Mouse (Mus musculus) cerebellum, adult 9-11 months (tissue): ENCODE results near the gene Psap.

Source experiments
- DNase-seq: peaks from one replicate; pipeline ENCODE4 v3.0.0; 2022

Psap gene

DNA sequence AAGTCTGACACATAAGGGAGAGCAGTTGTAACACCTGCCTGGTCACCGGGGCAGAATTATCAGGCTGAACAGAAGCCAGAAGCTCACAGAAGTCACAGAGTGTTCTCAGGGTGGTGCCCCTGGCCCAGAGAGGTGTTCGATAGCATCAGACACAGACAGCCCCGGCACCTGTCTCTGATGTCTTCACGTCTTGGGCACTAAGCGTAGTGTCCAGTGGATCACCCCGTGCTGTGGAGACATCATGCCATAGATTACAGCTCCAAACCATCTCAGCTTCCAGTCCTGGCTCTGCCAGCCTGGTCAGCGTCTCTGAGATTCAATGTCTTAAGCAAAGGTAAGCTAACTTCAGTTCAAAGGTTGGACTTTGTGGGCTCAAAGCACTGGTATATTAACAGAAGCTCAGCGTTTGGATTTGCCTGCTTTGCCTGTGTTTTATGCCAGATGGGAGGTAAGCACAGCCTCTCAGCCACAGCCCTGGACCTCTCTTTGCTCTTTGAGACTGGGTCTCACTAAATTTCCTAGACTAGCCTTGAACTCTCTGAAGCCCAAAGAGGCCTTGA, 10.5 kb upstream of the Psap start:
- DNase-seq, result no peak

DNA sequence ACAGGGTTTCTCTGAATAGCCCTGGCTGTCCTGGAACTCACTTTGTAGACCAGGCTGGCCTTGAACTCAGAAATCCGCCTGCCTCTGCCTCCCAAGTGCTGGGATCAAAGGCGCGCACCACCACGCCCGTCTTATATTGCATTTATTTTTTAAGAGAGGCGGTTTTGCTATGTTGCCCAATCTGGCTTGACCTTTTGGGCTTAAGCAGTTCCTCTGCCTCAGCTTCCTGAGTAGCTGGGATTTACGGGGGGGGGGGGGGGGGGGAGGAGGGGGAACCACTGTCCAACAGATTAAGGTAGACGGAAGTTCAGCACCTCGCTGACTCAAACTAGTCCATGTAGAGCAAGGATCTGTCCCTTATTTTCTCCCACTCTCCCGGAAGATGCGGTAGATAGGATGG, 8.7 kb upstream of the Psap start:
- no peak for DNase-seq

DNA sequence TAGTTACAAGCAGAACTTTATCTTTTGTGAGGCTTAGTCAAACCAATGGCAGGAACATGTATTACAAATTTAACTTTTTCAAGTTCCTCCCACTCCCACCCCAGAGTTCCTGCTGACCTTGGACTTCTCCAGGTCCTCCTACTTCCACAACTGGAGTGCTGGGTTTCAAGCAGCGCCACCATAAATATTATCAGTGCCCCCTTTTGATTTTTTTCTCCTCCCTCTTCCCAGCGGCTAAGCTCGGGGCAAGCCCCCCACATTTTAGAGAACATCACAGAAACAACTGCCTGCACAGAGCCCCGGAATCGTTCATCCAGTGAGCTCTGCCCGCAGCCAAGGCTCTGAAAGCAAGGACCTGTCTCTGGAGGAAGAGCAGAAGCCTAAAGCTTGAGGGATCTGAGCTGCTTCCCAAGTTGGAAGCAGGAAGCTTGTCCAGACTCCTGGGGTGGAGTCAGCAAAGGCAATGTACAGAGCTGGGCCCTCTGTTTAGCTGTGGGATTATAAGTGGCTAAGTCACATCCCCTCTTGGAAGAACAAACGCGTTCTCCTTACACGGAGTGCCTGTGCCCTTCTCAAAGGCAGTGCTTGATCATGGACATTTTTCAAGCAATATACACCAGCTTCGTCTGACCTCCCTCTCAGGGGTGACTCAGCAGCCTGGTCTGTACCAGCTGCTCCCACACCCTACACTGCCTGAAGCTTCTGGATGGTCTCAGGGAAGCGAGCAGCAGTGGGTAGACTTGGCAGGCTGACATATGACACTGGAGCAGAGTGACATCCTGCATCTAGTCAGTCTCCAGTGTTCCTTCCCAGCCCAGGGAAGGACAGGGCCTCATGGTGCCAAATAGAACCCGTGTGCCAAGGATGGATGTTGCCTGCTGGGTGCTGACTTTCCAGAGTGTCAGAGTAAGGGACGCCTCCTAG, 8.0 kb upstream of the Psap start:
- DNase-seq, result no peak

DNA sequence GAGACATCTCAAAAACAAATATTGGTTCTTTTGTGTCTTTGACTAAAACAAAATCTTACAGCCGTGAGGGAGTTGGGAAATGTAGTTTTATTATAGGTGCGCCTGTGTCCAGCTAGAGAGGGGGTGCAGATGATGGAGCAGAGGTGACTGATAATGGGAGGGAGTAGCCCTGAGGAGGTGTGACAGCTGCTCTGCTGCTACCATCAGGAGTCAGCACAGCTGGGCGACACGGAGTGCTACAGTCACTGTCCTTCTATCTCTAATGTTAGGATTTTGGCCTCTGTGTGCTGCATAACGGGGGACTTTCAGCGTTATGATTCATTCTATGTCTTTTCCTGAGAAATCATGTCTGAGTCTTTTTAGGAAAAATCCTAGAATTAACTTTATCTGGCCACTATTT, 6.4 kb upstream of the Psap start:
- DNase-seq, result no peak

DNA sequence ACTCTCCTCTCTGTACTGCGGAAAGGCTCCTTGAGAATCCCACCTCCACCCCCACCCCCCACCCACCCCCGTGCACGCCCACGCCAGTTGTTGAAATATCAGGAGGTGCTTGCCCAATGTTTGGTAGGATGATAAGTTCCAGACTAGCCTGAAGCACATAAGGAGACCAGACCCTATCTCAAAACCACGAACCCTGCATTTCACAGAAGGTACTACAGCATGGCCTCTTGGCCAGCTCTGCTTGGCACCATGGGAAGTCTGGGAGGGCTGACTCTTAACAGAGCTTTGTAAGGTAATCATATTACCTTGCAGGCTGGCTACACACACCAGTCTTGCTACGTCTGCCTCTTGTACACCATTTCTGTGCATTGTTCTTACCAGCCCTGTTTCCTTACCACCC, 5.2 kb upstream of the Psap start:
- DNase-seq, result no peak

DNA sequence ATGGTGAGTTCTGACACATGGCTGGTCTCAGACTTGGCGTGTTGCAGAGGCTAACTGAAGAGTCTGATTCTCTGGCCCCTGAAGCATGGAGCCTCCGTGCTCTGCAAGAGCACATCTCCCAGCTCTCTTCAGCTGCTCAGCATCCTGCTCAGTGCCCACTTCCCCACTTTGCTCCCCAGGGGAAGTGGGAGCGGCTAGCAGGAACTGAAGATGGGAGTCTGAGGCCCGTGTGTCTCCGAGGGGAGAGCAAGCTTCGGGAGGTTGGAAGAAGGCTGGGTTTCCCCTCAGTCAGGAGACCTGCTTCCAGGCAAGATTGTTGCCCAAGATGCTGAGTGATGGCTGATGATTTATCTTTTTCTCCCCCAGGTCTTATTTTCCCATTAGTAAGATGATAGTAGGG, 4.0 kb upstream of the Psap start:
- DNase-seq, result no peak

DNA sequence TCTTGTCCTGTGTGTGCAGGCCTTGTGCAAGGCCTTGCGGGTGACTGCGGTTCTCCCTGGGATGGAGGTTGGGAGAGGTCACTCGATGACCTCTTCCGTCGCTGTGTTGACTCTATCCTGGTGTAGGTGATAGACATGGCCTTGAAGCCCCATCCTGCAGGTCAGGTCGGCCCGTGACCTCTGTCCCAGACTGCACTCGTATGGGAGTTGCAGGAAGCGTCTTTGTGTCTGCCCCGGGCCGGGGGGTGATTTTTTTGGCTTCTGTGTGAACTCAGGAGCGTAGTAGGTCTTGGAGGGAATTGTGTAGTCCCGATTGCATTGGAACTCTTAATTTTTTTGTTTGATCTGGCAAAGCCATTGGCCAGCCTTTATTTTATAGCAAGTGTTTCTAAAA, 576 bp downstream of the Psap start:
- no peak for DNase-seq

DNA sequence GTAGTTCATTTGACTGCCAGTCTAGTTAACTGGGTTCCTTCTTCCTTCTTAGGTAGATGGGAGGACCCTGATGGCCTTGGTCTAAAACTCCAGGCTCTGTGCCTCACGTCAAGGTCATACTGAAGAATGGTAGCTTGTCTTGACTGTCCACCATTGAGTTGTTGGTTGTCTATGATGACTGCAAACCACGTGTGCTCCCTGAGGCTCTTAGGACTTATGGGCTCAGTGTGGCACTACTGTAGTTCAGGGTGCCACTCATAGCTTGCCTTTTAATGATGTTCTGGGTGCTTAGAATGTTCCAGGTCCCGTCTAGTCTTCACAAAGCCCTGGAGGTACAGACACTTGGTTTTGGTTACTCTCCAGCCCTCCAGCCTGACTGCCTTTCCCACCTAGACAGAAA, 1.4 kb downstream of the Psap start:
- peak; percentile 17 for DNase-seq

DNA sequence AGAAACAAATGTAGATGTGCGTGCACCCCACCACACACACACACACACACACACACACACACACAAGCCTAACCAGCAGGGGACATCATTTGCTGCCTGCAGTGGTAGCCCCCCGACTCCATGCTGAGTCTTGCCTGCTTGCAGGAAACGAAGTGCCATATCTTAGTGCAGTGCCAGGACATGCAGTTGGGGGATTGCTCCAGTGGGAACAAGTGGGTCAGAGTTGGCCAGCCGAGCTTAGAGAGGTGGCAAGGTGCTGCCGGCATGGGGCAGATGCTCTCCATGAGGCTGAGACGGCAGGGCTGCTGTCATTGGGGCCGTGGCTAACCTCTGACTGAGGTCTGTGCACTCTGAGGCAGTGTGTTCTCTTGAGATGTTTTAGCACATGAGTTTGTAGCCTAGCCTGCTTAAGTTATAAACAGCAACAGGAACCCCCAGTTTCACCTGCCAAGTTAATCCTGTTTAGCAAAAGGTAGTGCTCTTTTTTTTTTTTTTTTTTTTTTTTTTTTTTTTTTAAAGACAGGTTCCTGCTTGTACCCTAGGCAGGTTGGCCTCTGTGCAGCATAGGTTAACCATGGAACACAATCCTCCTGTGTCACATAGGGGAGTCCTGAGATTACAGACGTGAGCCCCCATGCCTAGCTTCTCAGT, 2.0 kb downstream of the Psap start:
- DNase-seq, result peak; percentile 53

DNA sequence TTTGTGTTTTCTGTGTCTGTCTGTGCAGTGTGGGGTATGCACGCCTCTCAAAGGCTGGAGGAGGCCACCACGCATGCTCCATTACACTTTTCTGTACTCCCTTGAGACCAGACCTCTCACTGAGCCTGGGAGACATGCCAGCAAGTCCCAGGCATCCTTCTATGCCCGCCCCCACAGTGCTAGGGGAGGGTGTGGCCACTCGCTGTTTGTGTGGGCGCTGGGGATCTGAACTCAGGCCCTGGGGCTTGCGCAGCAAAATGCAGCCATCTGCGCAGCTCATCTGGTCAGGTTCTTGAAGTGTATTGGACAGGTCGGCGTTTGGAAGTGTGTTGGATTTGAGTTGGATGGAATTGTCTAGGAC, 2.5 kb downstream of the Psap start:
- peak; percentile 62 for DNase-seq

DNA sequence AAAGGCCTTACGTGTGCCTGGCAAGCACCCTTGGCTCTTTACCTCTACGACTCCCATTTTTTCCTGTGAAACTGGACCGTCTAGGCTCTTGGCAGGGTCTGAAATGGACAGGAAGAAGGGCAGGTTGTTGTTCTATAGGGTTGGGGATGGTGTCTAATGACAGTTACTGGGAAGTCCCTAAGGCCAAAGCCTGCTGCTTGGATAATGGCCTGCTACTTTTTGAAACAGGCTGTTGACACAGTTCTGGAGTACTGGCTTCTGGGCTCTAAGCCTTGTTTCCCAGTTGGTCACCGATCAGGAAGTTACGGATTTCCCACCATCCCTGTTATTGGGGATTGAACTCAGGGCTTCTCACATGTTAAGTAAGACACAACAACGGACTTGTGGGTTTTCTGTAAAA, 2.9 kb downstream of the Psap start:
- DNase-seq, result no peak

DNA sequence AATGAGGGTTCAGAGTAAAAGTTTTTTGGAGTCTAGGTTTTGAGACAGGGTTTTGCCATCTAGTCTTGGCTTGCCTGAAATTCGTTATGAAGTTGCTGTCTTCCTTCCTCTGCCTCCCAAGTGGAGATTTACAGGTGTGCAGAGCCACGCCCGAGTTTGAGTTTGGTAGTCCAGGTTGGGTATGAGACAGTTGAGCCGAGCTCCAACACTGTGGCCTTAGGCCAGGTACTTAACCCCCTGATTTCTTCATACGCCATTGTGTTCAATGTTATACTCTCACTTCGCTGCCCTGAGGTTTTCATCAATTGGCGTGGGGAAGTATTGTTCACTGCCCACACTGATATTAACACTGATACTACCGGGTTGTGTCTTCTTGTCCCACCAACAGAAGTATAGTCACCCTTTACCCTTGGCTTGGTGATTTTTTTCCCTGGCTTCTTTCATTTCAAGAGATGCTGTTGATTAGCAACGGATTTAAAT, 4.2 kb downstream of the Psap start:
- no peak for DNase-seq

DNA sequence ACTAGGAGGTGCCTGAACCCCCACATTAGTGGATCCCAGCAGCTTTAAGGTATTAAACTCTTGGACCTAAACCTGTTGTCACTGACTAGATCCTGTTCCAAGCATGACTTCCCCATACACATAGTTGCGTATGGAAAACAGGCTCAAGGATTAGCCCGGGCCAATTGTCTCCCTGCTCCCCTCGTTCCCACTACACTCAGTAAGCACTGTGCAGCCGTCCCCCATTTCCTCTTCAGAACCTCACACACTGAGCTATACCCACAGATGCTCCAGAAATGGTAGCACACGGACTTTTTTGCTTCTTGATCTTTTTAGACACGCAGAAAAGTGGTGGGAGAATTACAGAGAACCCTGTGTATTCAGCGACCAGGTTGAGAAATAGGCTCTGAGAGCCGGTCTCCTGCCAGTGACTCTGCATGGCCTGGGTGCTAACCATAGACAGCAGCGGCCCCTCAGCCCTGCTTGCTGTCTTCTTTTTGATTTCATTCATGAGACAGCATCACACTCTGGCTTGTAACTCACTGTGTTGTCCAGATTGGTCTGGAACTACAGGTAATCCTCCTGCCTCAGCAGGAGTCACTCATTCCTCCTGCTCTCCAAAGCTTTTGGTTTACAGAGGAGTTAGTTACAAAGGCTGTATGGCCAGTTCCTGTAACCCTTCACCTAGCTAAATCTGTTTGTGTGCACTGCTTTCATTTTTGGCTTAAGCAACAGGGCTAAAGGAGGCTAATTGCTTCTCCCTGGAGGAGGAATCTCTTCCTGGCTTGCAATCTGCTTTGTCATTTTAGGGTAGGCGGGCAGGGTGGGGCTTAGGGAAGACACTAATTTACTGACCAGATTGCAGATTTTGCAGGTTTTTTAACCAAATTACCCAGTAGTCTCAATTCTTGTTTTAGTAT, 4.9 kb downstream of the Psap start:
- no peak for DNase-seq

DNA sequence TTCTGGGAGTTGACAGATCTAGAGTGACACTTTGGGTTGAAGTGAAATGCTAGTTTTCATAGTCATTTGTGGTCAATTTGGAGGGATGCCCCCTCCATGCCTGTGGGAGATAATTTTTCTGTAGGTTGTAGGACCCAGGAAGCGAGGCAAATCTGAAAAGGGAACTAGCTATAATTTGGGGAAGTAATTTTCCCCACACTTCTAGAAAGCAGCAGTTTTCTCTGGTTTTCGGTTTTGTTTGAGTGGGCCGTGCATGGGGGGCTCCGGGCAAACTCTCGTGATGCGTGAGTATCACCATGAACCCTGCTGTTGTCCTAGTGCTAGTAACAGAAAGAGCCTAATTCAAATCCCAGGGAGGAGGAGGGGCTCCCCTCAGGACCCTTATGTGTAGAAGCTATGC, 6.8 kb downstream of the Psap start:
- no peak for DNase-seq

DNA sequence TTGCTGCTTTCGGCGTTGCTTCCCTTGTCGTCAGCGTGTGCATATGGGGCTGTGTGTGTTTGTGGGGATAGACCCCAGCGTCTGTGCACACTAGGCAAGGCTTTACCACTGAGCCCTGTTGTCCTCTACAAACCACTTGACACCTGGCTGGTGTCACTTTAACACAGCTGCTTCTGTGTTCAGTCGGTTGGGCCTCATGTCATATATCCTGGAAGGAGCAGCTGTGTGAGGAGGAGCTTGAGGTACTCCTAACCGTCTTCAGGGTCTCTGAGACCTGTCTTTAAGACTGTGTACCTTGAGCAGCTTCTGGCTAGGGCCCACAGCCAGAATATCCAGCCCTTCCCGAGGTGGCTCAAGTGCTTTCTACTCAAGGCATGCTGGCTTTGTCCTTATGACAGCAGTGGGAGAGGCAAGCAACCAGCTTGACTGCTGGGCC, 7.3 kb downstream of the Psap start:
- DNase-seq, result no peak

DNA sequence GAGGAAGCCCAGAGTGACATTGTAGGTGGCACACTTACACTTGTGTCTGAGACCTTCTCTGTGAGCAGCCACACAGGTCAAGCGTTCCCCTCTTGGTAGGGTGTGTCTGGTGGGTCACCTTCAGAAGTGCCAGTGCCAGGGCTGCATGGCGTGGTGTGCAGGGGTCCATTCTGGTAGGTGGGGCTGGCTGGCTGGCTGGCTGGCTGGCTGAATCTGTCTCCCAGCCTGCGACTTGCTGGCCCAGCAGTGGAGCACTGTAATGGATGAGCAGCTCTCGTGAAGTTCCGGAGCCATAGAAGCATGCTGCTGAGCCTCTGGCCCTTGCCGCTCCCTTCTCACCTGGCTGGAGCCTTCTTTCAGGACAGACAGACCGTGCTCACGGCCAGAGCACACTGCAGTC, 7.8 kb downstream of the Psap start:
- DNase-seq, result no peak

DNA sequence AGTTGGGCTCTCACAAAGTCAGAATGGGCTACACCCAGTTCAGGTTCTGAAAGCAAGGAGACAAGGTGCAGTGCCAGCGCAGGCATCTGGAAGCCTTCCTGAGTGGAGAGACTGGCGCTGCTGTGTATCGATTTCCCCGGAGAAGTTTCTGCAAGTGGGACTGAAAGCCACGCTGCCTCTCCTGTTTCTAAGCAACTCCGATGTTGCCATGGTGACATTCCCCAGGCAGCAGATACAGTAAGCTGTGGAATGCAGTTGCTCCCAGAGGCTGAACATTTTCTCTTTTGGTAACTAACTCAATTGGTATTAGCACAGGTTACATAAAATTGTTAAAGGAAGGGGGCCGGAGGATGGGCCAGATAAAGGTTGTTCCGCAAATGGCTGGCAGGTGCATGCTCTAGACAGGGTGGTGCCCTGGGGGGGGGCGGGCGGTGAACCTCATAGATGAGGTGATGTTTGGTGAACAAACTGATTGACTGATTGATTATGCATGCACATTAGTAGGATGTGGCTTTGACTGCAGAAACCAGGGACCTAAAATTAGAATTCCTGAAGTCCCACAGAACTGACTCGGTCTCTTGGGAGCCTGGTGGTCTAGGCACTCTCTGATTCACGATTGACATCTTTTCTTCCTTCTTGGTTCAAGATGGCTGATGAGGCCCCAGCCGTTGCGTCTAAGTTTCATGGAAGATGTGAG, 8.4 kb downstream of the Psap start:
- peak; percentile 53 for DNase-seq

DNA sequence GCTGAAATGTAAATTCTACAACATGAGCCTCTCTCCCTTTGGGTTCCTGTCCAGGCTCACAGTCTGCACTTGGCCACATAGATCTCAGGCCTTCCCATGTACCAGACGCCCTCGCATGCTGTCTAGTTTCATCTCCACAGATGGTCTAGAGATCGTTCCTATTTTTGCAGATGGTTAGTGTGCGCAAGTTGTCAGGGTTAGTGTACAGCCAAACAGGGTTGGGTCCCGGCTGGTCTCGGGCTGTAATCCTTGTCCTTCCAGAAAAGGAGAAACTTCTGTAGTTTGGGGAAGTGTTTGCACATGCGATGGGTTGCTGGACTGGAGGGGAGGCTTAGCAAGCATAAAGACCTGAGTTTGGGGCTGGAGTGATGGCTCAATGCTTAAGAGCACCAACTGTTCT, 9.1 kb downstream of the Psap start:
- no peak for DNase-seq

DNA sequence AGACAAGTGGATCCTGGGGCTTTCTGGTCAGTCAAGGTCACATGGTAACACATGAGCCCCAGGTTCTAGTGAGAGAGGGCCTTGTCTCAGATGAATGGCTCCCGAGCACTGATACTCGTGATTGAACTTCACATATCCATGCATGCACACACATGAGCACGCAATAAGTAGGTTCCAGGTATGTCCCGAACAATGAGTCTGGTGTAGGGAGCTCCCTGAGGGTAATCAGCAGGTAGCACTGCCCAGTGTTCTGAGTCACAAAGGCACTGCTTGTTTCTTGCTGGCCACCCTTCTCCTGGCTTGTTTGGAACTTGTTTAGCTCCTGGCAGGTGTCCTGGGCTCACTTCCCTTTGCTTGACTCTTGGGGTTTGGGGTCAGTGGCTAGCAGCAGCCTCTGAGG, 9.7 kb downstream of the Psap start:
- no peak for DNase-seq

DNA sequence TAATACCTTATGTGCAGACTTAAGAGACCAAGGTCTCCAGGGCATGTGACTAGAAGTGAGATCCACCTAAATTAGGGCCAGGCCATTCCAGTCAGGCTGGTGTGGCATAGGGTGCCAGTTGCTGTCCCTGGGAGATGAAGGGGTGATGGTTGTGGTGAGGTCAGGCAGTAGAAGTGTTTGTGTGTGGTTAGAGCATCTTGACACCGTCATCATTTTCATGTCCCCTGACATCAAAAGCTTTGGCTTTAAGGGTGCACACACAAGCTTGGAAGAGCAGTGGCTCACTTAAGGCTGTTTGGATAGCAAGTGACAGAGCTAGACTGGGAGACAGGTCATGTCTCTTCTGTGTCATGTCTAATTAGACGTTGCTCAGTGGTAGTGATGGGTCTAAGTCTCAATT, 10.3 kb downstream of the Psap start:
- no peak for DNase-seq

DNA sequence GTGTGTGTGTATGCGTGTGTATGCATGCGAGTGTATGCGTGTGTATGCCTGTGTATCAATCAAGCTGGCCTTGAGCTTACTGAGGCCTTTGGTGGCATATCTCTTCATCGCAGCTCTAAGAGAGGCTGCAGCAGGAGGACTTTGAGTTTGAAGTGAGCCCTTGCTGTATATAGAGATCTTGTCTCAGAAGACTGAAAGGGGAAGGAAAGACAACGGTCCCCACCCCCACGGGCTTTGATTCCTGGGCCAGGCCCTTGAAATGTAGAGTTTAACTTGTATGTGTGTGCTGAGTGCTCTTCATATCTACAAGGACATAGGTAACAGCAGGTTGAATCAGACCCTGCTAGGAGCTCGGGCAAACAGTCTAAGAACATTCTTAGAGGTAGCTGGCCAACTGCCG, 11.8 kb downstream of the Psap start:
- no peak for DNase-seq

DNA sequence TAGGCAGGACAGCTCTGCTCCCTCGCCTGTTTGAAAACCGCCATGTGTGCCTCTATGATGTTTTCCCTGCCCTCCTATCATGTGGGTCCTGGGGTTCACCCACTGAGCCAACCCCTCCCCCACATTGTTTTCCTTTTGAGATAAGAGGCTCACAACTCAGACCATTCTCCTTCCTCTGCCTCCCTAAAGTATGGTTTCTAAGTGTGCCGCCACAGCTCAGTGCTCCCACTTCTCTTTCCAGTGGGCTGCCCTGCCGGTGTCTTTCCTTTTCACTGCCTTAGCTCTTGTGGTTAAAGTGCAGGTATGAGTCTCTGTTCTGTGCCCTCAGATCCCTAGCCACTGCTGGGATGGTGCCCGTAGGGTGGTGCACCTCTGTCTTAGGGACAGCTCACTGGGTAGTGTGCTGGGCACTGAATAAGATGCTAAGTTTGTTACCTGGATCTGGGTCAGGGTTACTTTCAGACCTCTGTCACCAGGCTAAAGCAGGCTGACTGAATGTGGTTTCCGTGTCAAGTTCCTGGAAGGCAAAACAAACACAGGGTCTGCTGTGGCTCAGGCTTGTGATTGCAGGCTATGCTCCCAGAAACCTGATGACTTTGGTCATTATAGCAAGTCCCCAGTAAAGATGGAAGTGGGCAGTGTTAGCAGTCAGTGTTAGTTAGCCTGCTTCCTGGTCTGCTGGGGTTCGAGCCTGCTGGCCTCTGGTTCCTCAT, 12.8 kb downstream of the Psap start:
- DNase-seq, result no peak
